Mouse (Mus musculus) myocyte (in vitro differentiated cells): ENCODE measurements around the gene Mmp9.

ENCODE experiments used
- CEBPB ChIP-seq: IDR thresholded peaks from 2 replicates; pipeline ENCODE4 v1.6.1; 2011; ENCODE audit warnings: mild to moderate bottlenecking, moderate library complexity; ENCODE audit not compliant: poor library complexity, insufficient read depth, severe bottlenecking
- E2F4 ChIP-seq: IDR thresholded peaks from one replicate; pipeline ENCODE4 v1.6.1; 2011; ENCODE audit warnings: mild to moderate bottlenecking, control low read depth, moderate library complexity; ENCODE audit not compliant: insufficient read depth
- MAX ChIP-seq: IDR thresholded peaks from one replicate; pipeline ENCODE4 v1.6.1; 2011; ENCODE audit warnings: low read depth, mild to moderate bottlenecking, control low read depth
- MYOD1 ChIP-seq, 3 experiments: IDR thresholded peaks; one replicate each; pipeline ENCODE4 v1.6.1; 2011; ENCODE audit warnings: control low read depth in 2 of 3, low read depth in 2 of 3, mild to moderate bottlenecking in 2 of 3, moderate library complexity in 1 of 3; ENCODE audit not compliant: insufficient read length in 2 of 3, control insufficient read depth in 1 of 3
- MYOG ChIP-seq, 3 experiments: IDR thresholded peaks; one replicate each; pipeline ENCODE4 v1.6.1; 2011; ENCODE audit warnings: control low read depth in 2 of 3, low read depth in 2 of 3, mild to moderate bottlenecking in 2 of 3; ENCODE audit not compliant: insufficient read length in 2 of 3, control insufficient read depth in 1 of 3, insufficient read depth in 1 of 3
- POLR2A ChIP-seq: IDR thresholded peaks from one replicate; pipeline ENCODE4 v1.6.1; 2011; ENCODE audit warnings: low read depth, mild to moderate bottlenecking, control low read depth, moderate library complexity; ENCODE audit not compliant: insufficient read length
- REST ChIP-seq: IDR thresholded peaks from one replicate; pipeline ENCODE4 v1.6.1; 2011; ENCODE audit warnings: mild to moderate bottlenecking, control low read depth, moderate library complexity; ENCODE audit not compliant: insufficient read depth, insufficient read length
- SRF ChIP-seq: IDR thresholded peaks from one replicate; pipeline ENCODE4 v1.6.1; 2011; ENCODE audit warnings: low read depth; ENCODE audit not compliant: control insufficient read depth, insufficient read length
- TCF12 ChIP-seq: IDR thresholded peaks from one replicate; pipeline ENCODE4 v1.6.1; 2011; ENCODE audit warnings: mild to moderate bottlenecking, control low read depth; ENCODE audit not compliant: poor library complexity, insufficient read depth, severe bottlenecking
- TCF3 ChIP-seq: IDR thresholded peaks from one replicate; pipeline ENCODE4 v1.6.1; 2011; ENCODE audit warnings: low read depth, control low read depth; ENCODE audit not compliant: insufficient read length
- USF1 ChIP-seq: IDR thresholded peaks from one replicate; pipeline ENCODE4 v1.6.1; 2011; ENCODE audit warnings: low read depth, mild to moderate bottlenecking, control low read depth, moderate library complexity

DNA sequence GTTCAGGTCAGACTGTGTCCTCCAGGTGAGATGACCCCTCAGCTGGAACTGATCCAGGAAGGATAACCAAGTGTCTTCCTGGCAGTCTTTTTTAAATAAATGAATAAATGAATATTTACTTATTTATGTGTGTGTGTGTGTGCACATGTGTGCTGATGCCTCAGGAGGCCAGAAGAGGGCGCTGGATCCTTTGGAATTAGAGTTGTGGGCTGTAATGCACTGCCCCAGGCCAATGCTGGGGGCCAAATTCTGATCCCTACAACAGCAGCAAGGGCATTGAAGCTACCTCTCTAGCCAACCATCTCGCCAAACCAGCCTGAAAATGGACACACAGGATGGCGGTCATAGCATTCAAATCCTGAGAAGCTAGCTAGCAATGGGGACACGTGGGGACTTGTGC lies 15.1 kb downstream of the Mmp9 start:
- TF ChIP-seq POLR2A (no peak), MAX (no peak), MYOD1 (IDR thresholded peaks at IDR 0.05; ENCODE audit: control insufficient read depth in 1 of 3, insufficient read length in 2 of 3, low read depth in 2 of 3) (no peak), USF1 (no peak), TCF3 (no peak), MYOG (IDR thresholded peaks at IDR 0.05; ENCODE audit: control insufficient read depth in 1 of 3, insufficient read depth in 1 of 3, insufficient read length in 2 of 3, low read depth in 2 of 3) (no peak), TCF12 (no peak), REST (no peak), CEBPB (no peak), SRF (no peak), E2F4 (no peak)
